Mouse (Mus musculus) hematopoietic multipotent progenitor cell, adult 10-12 weeks (in vitro differentiated cells): ENCODE data around the gene Cyb561d1. TPM values are rescaled to one million over a fixed set of nuclear protein-coding genes. Genes with fewer than 3 reads are reported as not detected.

Experiments used
- polyA plus RNA-seq: library from polyadenylated mRNA; stranded (reverse); fragments of >175 nt; gene quantifications from 2 replicates; pipeline ENCODE4 v1.2.3, GENCODE M21; 2012; ENCODE audit warnings: low replicate concordance

The Cyb561d1 gene
- polyA plus RNA-seq = 13.5 and 17.0 TPM in 2 replicates

DNA sequence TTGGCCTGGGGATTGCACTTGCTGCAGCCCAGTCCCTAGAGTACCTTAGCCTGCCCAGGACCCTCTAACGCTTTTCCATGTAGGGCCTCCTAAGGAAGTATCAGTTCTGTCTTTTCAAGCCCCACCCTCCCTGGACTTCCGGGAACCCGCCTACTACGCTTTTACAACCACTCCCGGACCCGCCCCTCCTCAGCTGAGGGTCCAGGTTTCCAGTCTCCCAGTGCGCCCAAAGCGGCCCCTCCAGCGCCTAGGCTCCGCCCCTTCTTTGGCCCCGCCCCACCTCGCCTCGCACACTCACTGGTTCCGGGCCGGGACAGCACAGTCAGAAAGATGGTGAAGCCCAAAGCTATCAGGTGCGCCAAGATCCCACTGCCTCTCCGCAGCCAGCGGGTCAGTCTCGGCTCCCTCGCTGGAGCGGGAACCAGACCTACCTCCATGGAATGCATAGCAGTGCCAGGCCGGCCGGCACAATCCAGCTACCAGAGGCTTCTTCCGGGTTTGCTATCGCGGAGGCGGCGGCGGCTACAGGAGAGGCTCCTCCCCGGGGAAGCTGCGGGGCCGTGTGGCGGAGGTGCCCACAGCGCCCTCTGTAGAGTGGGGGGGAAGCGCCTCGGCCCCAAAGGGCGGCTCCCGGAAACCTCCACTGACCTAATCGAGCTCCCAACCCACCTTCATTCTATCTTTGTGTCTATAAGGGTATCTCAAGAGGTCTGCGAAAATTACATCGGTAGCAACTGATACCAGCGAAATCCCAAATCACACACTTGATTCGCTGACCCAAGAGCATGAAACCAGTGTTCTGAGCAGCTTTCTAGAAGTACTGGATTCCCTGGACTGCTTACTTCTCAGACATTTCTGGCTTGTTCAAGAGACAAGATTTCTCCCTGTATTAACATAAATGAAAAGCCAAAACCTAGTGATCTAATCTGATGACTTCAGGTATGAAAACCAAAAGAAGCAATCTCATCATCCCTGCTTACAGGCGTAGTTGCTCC, at the start of gene Cyb561d1:
Gene Cyb561d1 (minus strand): TSS at position 884 of the 995 bp plus-strand sequence.

DNA sequence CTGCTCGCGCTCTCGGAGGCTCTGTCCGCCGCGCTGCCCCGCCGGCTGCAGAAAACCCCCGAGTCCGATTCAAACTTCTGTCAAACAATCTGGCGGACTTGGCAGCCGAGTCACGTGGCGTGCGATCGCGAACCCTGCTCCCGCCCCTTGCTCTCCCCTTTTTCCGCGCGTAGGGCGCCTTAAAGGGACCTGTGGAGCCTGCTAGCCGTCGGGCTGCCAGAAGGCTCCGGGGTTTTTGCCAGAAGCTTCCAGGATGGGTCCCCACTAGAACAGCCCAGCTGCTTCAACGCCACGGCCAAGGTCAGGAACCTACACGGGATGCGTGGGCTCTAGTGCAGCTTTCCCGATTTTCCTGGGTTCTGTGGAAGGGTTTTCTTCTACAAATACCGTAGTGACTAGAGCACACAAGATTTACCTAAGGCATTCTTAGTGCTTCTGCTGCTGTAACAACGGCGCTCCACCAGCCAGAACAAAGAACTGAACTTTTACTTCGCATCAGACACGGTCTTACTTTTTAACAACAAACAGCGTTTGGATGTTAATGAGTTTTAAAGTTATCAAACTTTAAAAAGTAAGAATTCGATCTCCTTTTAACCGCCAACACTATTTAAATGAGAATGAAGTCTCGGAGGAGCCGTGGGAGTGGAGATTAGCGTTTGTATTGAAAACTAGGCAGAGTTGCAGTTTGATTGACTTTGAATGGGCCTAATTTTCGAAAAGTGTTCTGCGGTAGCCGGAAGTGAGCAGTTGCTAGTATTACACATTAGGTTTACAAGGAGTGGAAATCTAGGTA, 25.7 kb upstream of the Cyb561d1 start, which contains the start of gene Sypl2:
Gene Sypl2 (minus strand): TSS at position 91 of the 793 bp plus-strand sequence.

DNA sequence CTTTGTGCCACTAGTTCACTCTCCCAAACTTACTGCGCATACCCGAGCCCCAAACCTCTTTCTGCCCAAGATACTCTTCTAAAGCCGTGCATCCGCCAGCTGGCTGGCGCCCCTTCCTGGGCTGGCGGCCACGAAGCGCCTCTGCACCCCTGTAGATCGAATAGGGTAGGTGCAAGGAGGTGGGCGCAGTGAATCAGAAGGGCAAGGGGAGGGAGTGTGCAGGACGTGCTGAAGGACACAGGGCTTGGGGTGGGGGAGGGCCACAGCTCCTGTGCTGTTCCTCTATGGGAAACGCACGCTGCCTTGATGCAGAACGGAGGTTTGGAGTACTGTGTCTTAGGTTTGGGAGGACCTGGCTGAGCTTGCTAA, 9.7 kb upstream of the Cyb561d1 start, which contains the start of gene Atxn7l2:
Gene Atxn7l2 (minus strand): TSS at position 164 of the 369 bp plus-strand sequence.

DNA sequence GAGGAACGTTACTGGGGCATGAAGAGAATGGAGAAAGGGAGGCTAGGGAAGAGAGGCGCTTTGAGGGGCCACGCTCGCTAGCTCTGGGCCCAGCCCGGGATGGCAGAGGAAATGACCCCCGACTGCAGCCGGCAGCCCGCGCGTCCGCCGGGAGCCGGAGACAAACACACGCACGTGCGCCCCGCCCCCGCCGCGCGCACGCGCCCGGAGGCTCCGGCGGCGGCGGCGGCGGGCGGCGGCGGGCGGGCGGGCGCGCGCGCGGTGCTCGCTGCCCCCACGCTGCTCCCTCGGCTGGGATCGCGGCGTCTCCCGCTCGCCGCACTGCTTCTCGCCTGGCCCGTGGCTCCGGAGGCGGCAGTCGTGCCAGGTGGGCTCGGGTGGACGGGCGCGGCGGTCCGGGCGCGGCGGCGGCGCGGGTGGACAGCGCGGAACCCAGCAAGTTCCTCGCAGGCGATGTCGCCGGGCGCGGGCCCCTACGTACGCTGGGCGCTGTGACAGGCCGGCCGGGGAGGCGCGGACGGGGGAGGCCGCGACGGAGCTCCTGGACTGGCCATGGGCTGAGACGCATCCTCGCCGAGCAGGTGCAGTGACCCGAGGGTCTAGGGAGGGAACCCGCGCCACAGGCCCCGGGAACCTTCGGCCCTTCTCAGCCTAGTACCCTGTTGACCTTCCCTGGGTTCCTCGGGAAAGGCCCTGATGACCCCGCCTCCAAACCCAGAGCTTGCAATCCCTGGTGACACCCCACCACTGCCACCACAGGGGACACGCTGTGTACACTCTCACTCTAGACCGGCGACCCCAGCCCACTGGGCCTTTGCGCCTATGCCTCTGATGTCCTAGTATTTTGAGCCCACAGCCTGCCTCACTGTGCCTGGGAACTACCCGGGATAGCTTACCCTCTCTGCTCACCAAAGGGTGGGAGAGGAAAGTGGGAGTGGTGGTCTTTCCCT, 14.6 kb downstream of the Cyb561d1 start, which contains the start of gene Amigo1:
Gene Amigo1 (plus strand): TSS at position 238 of the 950 bp plus-strand sequence.

DNA sequence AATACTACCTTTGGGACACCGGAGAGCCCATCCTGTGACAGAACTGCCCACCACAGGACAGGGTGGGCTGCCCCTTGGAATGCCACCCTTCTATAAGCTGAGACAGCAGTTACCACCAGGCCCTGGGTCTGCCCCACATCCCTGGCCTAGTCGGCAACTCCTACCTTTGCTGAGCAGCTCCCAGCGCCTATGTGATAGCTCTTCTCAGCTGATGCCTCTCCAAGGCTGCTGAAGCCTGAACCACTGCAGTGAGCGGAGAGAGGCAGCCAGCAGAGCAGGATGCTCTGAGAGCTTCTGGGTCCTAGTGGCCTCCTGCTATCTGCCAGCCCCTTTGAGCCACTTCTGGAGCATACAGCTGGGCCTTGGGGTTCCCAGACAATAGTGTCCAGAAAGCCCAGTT, 46.4 kb downstream of the Cyb561d1 start, which contains the start of gene Gpr61:
Gene Gpr61 (minus strand): TSS at position 227 of the 400 bp plus-strand sequence.

Other genes starting within 250 kb of the Cyb561d1 start
- gene Gstm3, start 231.9 kb downstream of the Cyb561d1 start, polyA plus RNA-seq = not detected in 2 replicates
- 0.15 TPM in 1 of 2 replicates, not detected in the other for gene Gstm2, start 214.8 kb downstream of the Cyb561d1 start, polyA plus RNA-seq
- 84.3 and 224 TPM in 2 replicates for gene Gstm1, start 183.2 kb downstream of the Cyb561d1 start, polyA plus RNA-seq
- gene Gstm4, start 156.3 kb downstream of the Cyb561d1 start, polyA plus RNA-seq = 1.4 and 3.0 TPM in 2 replicates
- 39.0 and 70.0 TPM in 2 replicates for gene Ampd2, start 114.6 kb downstream of the Cyb561d1 start, polyA plus RNA-seq
- 0.13 TPM in 1 of 2 replicates, not detected in the other for gene Gnat2, start 108.4 kb downstream of the Cyb561d1 start, polyA plus RNA-seq
- gene Gnai3, start 55.1 kb downstream of the Cyb561d1 start, polyA plus RNA-seq = 11.0 and 14.2 TPM in 2 replicates
- gene Gpr61, start 46.3 kb downstream of the Cyb561d1 start, polyA plus RNA-seq = 0.03 and 0.07 TPM in 2 replicates
- gene Amigo1, start 14.9 kb downstream of the Cyb561d1 start, polyA plus RNA-seq = 3.0 and 3.7 TPM in 2 replicates
- gene Atxn7l2, start 9.7 kb upstream of the Cyb561d1 start, polyA plus RNA-seq = 20.8 and 24.5 TPM in 2 replicates
- not detected in 2 replicates for gene Sypl2, start 25.4 kb upstream of the Cyb561d1 start, polyA plus RNA-seq
- 1.6 and 4.8 TPM in 2 replicates for gene Psma5, start 55.7 kb upstream of the Cyb561d1 start, polyA plus RNA-seq
- 8.5 and 14.4 TPM in 2 replicates for gene Sort1, start 82.9 kb upstream of the Cyb561d1 start, polyA plus RNA-seq
- not detected in 2 replicates for gene Mybphl, start 163.7 kb upstream of the Cyb561d1 start, polyA plus RNA-seq
- gene Psrc1, start 182.6 kb upstream of the Cyb561d1 start, polyA plus RNA-seq = 2.0 and 4.1 TPM in 2 replicates
- gene Celsr2, start 214.3 kb upstream of the Cyb561d1 start, polyA plus RNA-seq = 3.1 and 5.0 TPM in 2 replicates
- gene Sars, start 244.0 kb upstream of the Cyb561d1 start, polyA plus RNA-seq = 16.9 and 83.4 TPM in 2 replicates